Mouse (Mus musculus) CH12.LX (cell line): Measurements from ENCODE around the gene Ccdc57. TPM values are rescaled to one million over a fixed set of nuclear protein-coding genes. Genes with fewer than 3 reads are reported as not detected.
A peak's percentile ranks its signal among the peaks of the same experiment; 100 is the strongest.

ENCODE experiments used
- DNase-seq: peaks from one replicate; pipeline ENCODE4 v3.0.0-alpha.2; 2013; ENCODE audit errors: extremely low read depth
- H3K27ac ChIP-seq: 2 replicates; pipeline ENCODE4 v1.5.1; 2012; ENCODE audit warnings: low read depth, mild to moderate bottlenecking, control low read depth, moderate library complexity; ENCODE audit not compliant: insufficient read depth
- H3K27me3 ChIP-seq: replicated peaks from 2 replicates; pipeline ENCODE3; 2012; ENCODE audit warnings: inconsistent platforms
- H3K36me3 ChIP-seq, 2 experiments: replicated peaks in 1 of 2; 2 replicates each; pipeline versions ENCODE3 to v1.6.1; 2012; ENCODE audit warnings: inconsistent platforms in 1 of 2, low read length in 1 of 2, mild to moderate bottlenecking in 1 of 2, mixed read lengths in 1 of 2, moderate library complexity in 1 of 2; ENCODE audit not compliant: control insufficient read depth in 1 of 2, insufficient read depth in 1 of 2
- H3K4me1 ChIP-seq, 2 experiments: 2 replicates each; pipeline ENCODE4 v1.6.1; 2012; ENCODE audit warnings: inconsistent platforms in 1 of 2, moderate library complexity in 1 of 2; ENCODE audit not compliant: insufficient read depth in 2 of 2, control insufficient read depth in 1 of 2
- H3K4me2 ChIP-seq: 2 replicates; pipeline ENCODE4 v1.6.1; 2012; ENCODE audit warnings: low read depth, mild to moderate bottlenecking, control low read depth; ENCODE audit not compliant: poor library complexity, insufficient read depth, severe bottlenecking
- H3K4me3 ChIP-seq, 3 experiments: fragments of 150-350 bp in 1 of 3; sonication (generic) in 1 of 3; replicated peaks in 1 of 3; 2 replicates each; pipeline versions ENCODE3 to v1.5.1; 2011 to 2012; ENCODE audit warnings: low read depth in 2 of 3, low read length in 2 of 3, mild to moderate bottlenecking in 2 of 3, moderate library complexity in 2 of 3, control low read depth in 1 of 3, improper control_type of control experiment in 1 of 3, inconsistent platforms in 1 of 3, mixed read lengths in 1 of 3; ENCODE audit not compliant: poor library complexity in 1 of 3
- H3K79me2 ChIP-seq: replicated peaks from 2 replicates; pipeline ENCODE4 v1.6.1; 2012; ENCODE audit warnings: mild to moderate bottlenecking, moderate library complexity; ENCODE audit not compliant: control insufficient read depth, poor library complexity, insufficient read depth, severe bottlenecking; ENCODE audit errors: extremely low read depth
- H3K9ac ChIP-seq: 2 replicates; pipeline ENCODE4 v1.6.1; 2012; ENCODE audit warnings: low read depth, mild to moderate bottlenecking, control low read depth, moderate library complexity; ENCODE audit not compliant: insufficient read depth
- H3K9me3 ChIP-seq: replicated peaks from 2 replicates; pipeline ENCODE3; 2012; ENCODE audit warnings: low read length, inconsistent platforms, mixed read lengths
- CHD1 ChIP-seq: IDR thresholded peaks from 2 replicates; pipeline ENCODE4 v1.6.1; 2012; ENCODE audit warnings: low read depth, low read length, improper control_type of control experiment, inconsistent platforms
- CTCF ChIP-seq, 2 experiments: IDR thresholded peaks in 1 of 2; conservative IDR thresholded peaks in 1 of 2; 2 replicates each; pipeline ENCODE4 v1.5.1; 2011 to 2012; ENCODE audit warnings: low read depth in 2 of 2, low read length in 2 of 2, improper control_type of control experiment in 1 of 2, inconsistent platforms in 1 of 2, mild to moderate bottlenecking in 1 of 2, moderate library complexity in 1 of 2
- E2F4 ChIP-seq: IDR thresholded peaks from 2 replicates; pipeline ENCODE4 v1.6.1; 2011; ENCODE audit warnings: low read depth, low read length, improper control_type of control experiment; ENCODE audit not compliant: insufficient replicate concordance
- ELF1 ChIP-seq: IDR thresholded peaks from 2 replicates; pipeline ENCODE4 v1.6.1; 2014; ENCODE audit warnings: low read depth, mild to moderate bottlenecking, inconsistent platforms, low read length, improper control_type of control experiment
- EP300 ChIP-seq: IDR thresholded peaks from 2 replicates; pipeline ENCODE4 v1.6.1; 2011; ENCODE audit warnings: low read length, improper control_type of control experiment
- ETS1 ChIP-seq: conservative IDR thresholded peaks from 2 replicates; pipeline ENCODE4 v1.6.1; 2012; ENCODE audit warnings: low read depth, mild to moderate bottlenecking, inconsistent platforms, low read length, improper control_type of control experiment, moderate library complexity
- HCFC1 ChIP-seq: IDR thresholded peaks from 2 replicates; pipeline ENCODE4 v1.6.1; 2012; ENCODE audit warnings: low read depth, mild to moderate bottlenecking, inconsistent platforms, low read length, improper control_type of control experiment
- IRF4 ChIP-seq: IDR thresholded peaks from 2 replicates; pipeline ENCODE4 v1.6.1; 2014; ENCODE audit warnings: low read depth, mild to moderate bottlenecking, inconsistent platforms, low read length, improper control_type of control experiment
- JUN ChIP-seq: IDR thresholded peaks from 2 replicates; pipeline ENCODE4 v1.6.1; 2011; ENCODE audit warnings: low read depth, mild to moderate bottlenecking, low read length, improper control_type of control experiment, moderate library complexity; ENCODE audit not compliant: insufficient read depth
- KAT2A ChIP-seq: IDR thresholded peaks from 2 replicates; pipeline ENCODE4 v1.6.1; 2012; ENCODE audit warnings: low read length, improper control_type of control experiment, inconsistent platforms; ENCODE audit not compliant: insufficient replicate concordance
- MAFK ChIP-seq: IDR thresholded peaks from 2 replicates; pipeline ENCODE4 v1.6.1; 2011; ENCODE audit warnings: low read length, improper control_type of control experiment; ENCODE audit not compliant: insufficient replicate concordance
- MAX ChIP-seq: IDR thresholded peaks from 2 replicates; pipeline ENCODE4 v1.6.1; 2011; ENCODE audit warnings: low read length, improper control_type of control experiment
- MAZ ChIP-seq: IDR thresholded peaks from 2 replicates; pipeline ENCODE4 v1.6.1; 2012; ENCODE audit warnings: low read depth, mild to moderate bottlenecking, inconsistent platforms, low read length, improper control_type of control experiment, moderate library complexity
- MEF2A ChIP-seq: IDR thresholded peaks from 2 replicates; pipeline ENCODE4 v1.6.1; 2014; ENCODE audit warnings: low read depth, mild to moderate bottlenecking, inconsistent platforms, low read length, improper control_type of control experiment, borderline replicate concordance
- MXI1 ChIP-seq: IDR thresholded peaks from 2 replicates; pipeline ENCODE4 v1.6.1; 2011; ENCODE audit warnings: mild to moderate bottlenecking, low read depth, low read length, improper control_type of control experiment
- MYC ChIP-seq: IDR thresholded peaks from 2 replicates; pipeline ENCODE4 v1.6.1; 2011; ENCODE audit warnings: low read depth, mild to moderate bottlenecking, improper control_type of control experiment, low read length
- NELFE ChIP-seq: IDR thresholded peaks from 2 replicates; pipeline ENCODE4 v1.6.1; 2011; ENCODE audit warnings: low read depth, low read length, improper control_type of control experiment
- NRF1 ChIP-seq: IDR thresholded peaks from 2 replicates; pipeline ENCODE4 v1.6.1; 2014; ENCODE audit warnings: low read depth, mild to moderate bottlenecking, inconsistent platforms, low read length, improper control_type of control experiment, moderate library complexity
- POLR2A ChIP-seq: IDR thresholded peaks from 2 replicates; pipeline ENCODE4 v1.6.1; 2011; ENCODE audit warnings: low read depth, mild to moderate bottlenecking, improper control_type of control experiment, low read length
- POLR2AphosphoS2 ChIP-seq: IDR thresholded peaks from 2 replicates; pipeline ENCODE4 v1.6.1; 2011; ENCODE audit warnings: low read depth, low read length, improper control_type of control experiment
- RAD21 ChIP-seq: IDR thresholded peaks from 2 replicates; pipeline ENCODE4 v1.6.1; 2011; ENCODE audit warnings: low read depth, mild to moderate bottlenecking, low read length, improper control_type of control experiment, moderate library complexity
- RCOR1 ChIP-seq: conservative IDR thresholded peaks from 2 replicates; pipeline ENCODE4 v1.6.1; 2012; ENCODE audit warnings: low read depth, mild to moderate bottlenecking, inconsistent platforms, low read length, improper control_type of control experiment
- SIN3A ChIP-seq: IDR thresholded peaks from 2 replicates; pipeline ENCODE4 v1.6.1; 2012; ENCODE audit warnings: low read length, improper control_type of control experiment, inconsistent platforms
- SMC3 ChIP-seq: IDR thresholded peaks from 2 replicates; pipeline ENCODE4 v1.6.1; 2011; ENCODE audit warnings: low read depth, low read length, improper control_type of control experiment
- TBP ChIP-seq: conservative IDR thresholded peaks from 2 replicates; pipeline ENCODE4 v1.6.1; 2011; ENCODE audit warnings: low read depth, low read length, improper control_type of control experiment
- TCF12 ChIP-seq: IDR thresholded peaks from 2 replicates; pipeline ENCODE4 v1.6.1; 2014; ENCODE audit warnings: low read depth, mild to moderate bottlenecking, inconsistent platforms, low read length, improper control_type of control experiment
- USF1 ChIP-seq: IDR thresholded peaks from 2 replicates; pipeline ENCODE4 v1.6.1; 2014; ENCODE audit warnings: low read depth, mild to moderate bottlenecking, inconsistent platforms, low read length, improper control_type of control experiment
- USF2 ChIP-seq: conservative IDR thresholded peaks from 2 replicates; pipeline ENCODE4 v1.6.1; 2011; ENCODE audit warnings: low read depth, low read length, improper control_type of control experiment
- ZC3H11A ChIP-seq: IDR thresholded peaks from 2 replicates; pipeline ENCODE4 v1.6.1; 2012; ENCODE audit warnings: low read depth, mild to moderate bottlenecking, inconsistent platforms, low read length, improper control_type of control experiment
- dilution Hi-C: fragments of 300-500 bp; cut with MboI; formaldehyde crosslinking; loops from 2 replicates; pipeline ENCODE4 v1.14.3; 2020; ENCODE audit warnings: low sequenced_read_pairs; ENCODE audit not compliant: extremely low pct_unique_long_range_greater_than_20kb, extremely low pct_ligation_motif_present
- in situ Hi-C: fragments of 300-500 bp; cut with MboI; formaldehyde crosslinking; loops from 3 replicates; pipeline ENCODE4 v1.14.3; 2019; ENCODE audit warnings: low sequenced_read_pairs, low pct_ligation_motif_present, low pct_unique_long_range_greater_than_20kb, mixed read lengths
- polyA plus RNA-seq: library from polyadenylated mRNA; unstranded; fragments of >175 nt; gene quantifications from 2 replicates; pipeline ENCODE4 v1.2.1, GENCODE M21; 2012; ENCODE audit warnings: low read depth; ENCODE audit not compliant: insufficient read length
- total RNA-seq, 2 experiments: library from RNA; depleted of rRNA; stranded (reverse); fragments of 300-350 nt in 1 of 2; fragments of >200 nt in 1 of 2; gene quantifications; 2 replicates each; pipeline ENCODE4 v1.2.3; 2012 to 2014

Gene Ccdc57
- total and polyA plus RNA-seq, 3 experiments: 2.3 to 6.0 (median 5.4) TPM

- H3K9ac ChIP-seq: peak overlapping the region; percentile 18; the same call in 1 of the 2 replicates
- H3K79me2 ChIP-seq: peaks cover 9% of the 10 kb centered on the region
- dilution Hi-C loops (no loop called here), in situ Hi-C loops (no loop called here)
- H3K4me1 ChIP-seq: peaks cover 7 to 26% of the 10 kb centered on the region in 2 experiments
- H3K4me3 ChIP-seq: no peak overlapping the region
- H3K27ac ChIP-seq: no peak overlapping the region
- H3K27me3 ChIP-seq: no peaks in the 10 kb centered on the region
- H3K4me2 ChIP-seq: peak overlapping the region; percentile 65
- peaks cover 0 to 8% of the 10 kb centered on the region in 2 experiments for H3K36me3 ChIP-seq
- DNase-seq: peak; percentile 93
- no peaks in the 10 kb centered on the region for H3K9me3 ChIP-seq
- no peak for TF ChIP-seq CHD1
- peak; percentile 37; the same call in 1 of the 2 replicates for TF ChIP-seq EP300
- TF ChIP-seq HCFC1: peak; percentile 31
- peak; percentile 38; the same call in 1 of the 2 replicates for TF ChIP-seq ELF1
- TF ChIP-seq SMC3: peak; percentile 81
- TF ChIP-seq USF2: peak; percentile 86
- peak; percentile 80; the same call in 1 of the 2 replicates for TF ChIP-seq MAX
- peak; percentile 39 for TF ChIP-seq MAZ
- TF ChIP-seq POLR2AphosphoS2: peak; percentile 61; the same call in 1 of the 2 replicates
- peak; percentile 15; the same call in 1 of the 2 replicates for TF ChIP-seq ZC3H11A
- 0 out of 2 replicates have a peak, but pooled peaks have one; percentile 16 for TF ChIP-seq MYC
- no peak for TF ChIP-seq TCF12
- peak; percentile 57; the same call in 1 of the 2 replicates for TF ChIP-seq NELFE
- TF ChIP-seq E2F4: peak; percentile 14; the same call in 1 of the 2 replicates
- TF ChIP-seq SIN3A: peak; percentile 84
- no peak for TF ChIP-seq JUN
- TF ChIP-seq MXI1: peak; percentile 12; the same call in 1 of the 2 replicates
- TF ChIP-seq USF1: peak; percentile 87
- TF ChIP-seq ETS1: 0 out of 2 replicates have a peak, but pooled peaks have one; percentile 8
- TF ChIP-seq IRF4: peak; percentile 55; the same call in 1 of the 2 replicates
- no peak for TF ChIP-seq KAT2A
- TF ChIP-seq MAFK: peak; percentile 34; the same call in 1 of the 2 replicates
- TF ChIP-seq TBP: no peak
- no peak; the same call in 1 of the 2 replicates for TF ChIP-seq RCOR1
- peak; percentile 35; the same call in 1 of the 2 replicates for TF ChIP-seq NRF1
- TF ChIP-seq MEF2A: peak; percentile 70
- TF ChIP-seq POLR2A: peak; percentile 55
- TF ChIP-seq RAD21: peak; percentile 89
- peak; percentile 83 to 96 for TF ChIP-seq CTCF (conservative IDR thresholded peaks at IDR 0.05 in 1 of 2, IDR thresholded peaks at IDR 0.05 in 1 of 2; ENCODE audit: low read depth in 2 of 2, low read length in 2 of 2)
Measured at GRCm38 (mm10) chr11:120800061-120800904, 132.4 kb downstream of the Ccdc57 start.
